Mouse (Mus musculus) forebrain, embryonic 16.5 days (tissue): Measurements from ENCODE around the gene Sass6. TPM values are rescaled to one million over a fixed set of nuclear protein-coding genes. Genes with fewer than 3 reads are reported as not detected.

Experiments
- polyA plus RNA-seq: library from polyadenylated mRNA; unstranded; fragments of >200 nt; fragmentation: Nextera tagmentation; extraction: Ambion mirVana; gene quantifications from 2 replicates; pipeline ENCODE4 v1.2.1, GENCODE M21; 2015

Sass6 gene
- polyA plus RNA-seq, 1 experiment from 2014 or later = 19.3 TPM

Other genes starting within 250 kb of the Sass6 start
- 6.9 and 7.7 TPM in 2 replicates for gene Cdc14a, start 170.9 kb upstream of the Sass6 start, polyA plus RNA-seq
- gene Rtca, start 86.8 kb upstream of the Sass6 start, polyA plus RNA-seq = 104 and 106 TPM in 2 replicates
- 16.1 and 16.9 TPM in 2 replicates for gene Dbt, start 81.9 kb upstream of the Sass6 start, polyA plus RNA-seq
- 0.29 and 0.42 TPM in 2 replicates for gene Lrrc39, start 32.0 kb upstream of the Sass6 start, polyA plus RNA-seq
- 28.4 and 35.2 TPM in 2 replicates for gene Trmt13, start 19.6 kb downstream of the Sass6 start, polyA plus RNA-seq
- 77.2 and 81.1 TPM in 2 replicates for gene Mfsd14a, start 67.7 kb downstream of the Sass6 start, polyA plus RNA-seq
- gene Gm43191, start 86.3 kb downstream of the Sass6 start, polyA plus RNA-seq = not detected in 2 replicates
- gene Slc35a3, start 117.8 kb downstream of the Sass6 start, polyA plus RNA-seq = 8.1 and 8.3 TPM in 2 replicates
- gene Agl, start 213.2 kb downstream of the Sass6 start, polyA plus RNA-seq = 14.0 and 15.0 TPM in 2 replicates